20 mouse cellular contexts compared by ENCODE assay signal in genomic region chr11:93940906-93941305, GRCm38 (mm10). TPM values are rescaled to one million over a fixed set of nuclear protein-coding genes. Genes with fewer than 3 reads are reported as not detected.
DNase-seq lines count a peak whose midpoint lies in the region; ATAC-seq and TF ChIP-seq lines count a peak whose summit lies in the region.
"Had no signal": no experiment of that assay in that cellular context is flagged by ENCODE, and none has a peak within 500 bp of the region (broad histone marks: within the 10 kb centered on the region; RNA-seq: fewer than 3 reads in every experiment).

No protein-coding gene starts in this region.

- no peaks in the 10 kb centered on the region for H3K36me3 ChIP-seq in macrophage (ENCODE audit: inconsistent target)
- H3K36me3 ChIP-seq in midbrain, embryonic 15.5 days (replicated peaks): 0 out of 2 replicates have a peak, but pooled peaks cover 15% of the 10 kb centered on the region
- H3K36me3 ChIP-seq in forebrain, postnatal 0 days (ENCODE audit: insufficient read depth): peaks cover 29% of the 10 kb centered on the region

- 0% methylated on average over 2 of the region's 2 CpGs for WGBS in macrophage (ENCODE audit: missing documents)
- 92% methylated on average over 2 of the region's 2 CpGs for WGBS in midbrain, embryonic 15.5 days
- WGBS in forebrain, postnatal 0 days: 91% methylated on average over 2 of the region's 2 CpGs

- POLR2A ChIA-PET in Patski (lab: Charles Lee): interaction anchor here (1.0 kb wide), 1 partner anchor 15 kb away, joined by 5 read pairs; the partner anchor contains the start of gene Nme2

- H3K27ac ChIP-seq in macrophage: peak overlapping the region; percentile 38
- no peak overlapping the region for H3K27ac ChIP-seq in midbrain, embryonic 15.5 days
- no peak overlapping the region for H3K27ac ChIP-seq in forebrain, postnatal 0 days (ENCODE audit: low read depth, low read length)
- H3K27ac ChIP-seq: embryonic facial prominence, embryonic 10.5 days; forebrain, embryonic 13.5 days; heart, embryonic 13.5 days; liver, embryonic 12.5 days had no signal

- H3K9me3 ChIP-seq in midbrain, embryonic 15.5 days: no peaks in the 10 kb centered on the region
- no peaks in the 10 kb centered on the region for H3K9me3 ChIP-seq in forebrain, postnatal 0 days (ENCODE audit: low read length)
- H3K9me3 ChIP-seq: embryonic facial prominence, embryonic 10.5 days; forebrain, embryonic 13.5 days; heart, embryonic 13.5 days; liver, embryonic 12.5 days had no signal

- in situ Hi-C loops in Patski (cut with MboI; ENCODE audit: low pct_unique_long_range_greater_than_20kb): no loop called here

- CTCF ChIA-PET in Patski (lab: Charles Lee): interaction anchor here (1.5 kb wide), 1 partner anchor 10 kb away, joined by 3 read pairs; no protein-coding TSS in a partner anchor

- H3K27me3 ChIP-seq in Patski: no peaks in the 10 kb centered on the region
- no peaks in the 10 kb centered on the region for H3K27me3 ChIP-seq in midbrain, embryonic 15.5 days (replicated peaks)
- H3K27me3 ChIP-seq in forebrain, postnatal 0 days (ENCODE audit: insufficient read depth, low read length): no peaks in the 10 kb centered on the region
- H3K27me3 ChIP-seq: forebrain, embryonic 13.5 days; heart, embryonic 13.5 days; liver, embryonic 12.5 days had no signal

- H3K9ac ChIP-seq in midbrain, embryonic 15.5 days: no peak overlapping the region
- H3K9ac ChIP-seq in forebrain, postnatal 0 days: no peak overlapping the region
- H3K9ac ChIP-seq: forebrain, embryonic 13.5 days; heart, embryonic 13.5 days; liver, embryonic 12.5 days had no signal

- peak; percentile 98 for ATAC-seq in Patski
- no peak for ATAC-seq in midbrain, embryonic 15.5 days (replicated peaks)
- no peak for ATAC-seq in forebrain, postnatal 0 days
- ATAC-seq: forebrain, embryonic 13.5 days; hindbrain, embryonic 16.5 days; liver, embryonic 12.5 days had no signal

- TF ChIP-seq CTCF in Patski (IDR thresholded peaks at IDR 0.05): no peak
- TF ChIP-seq CTCF in forebrain, postnatal 0 days (IDR thresholded peaks at IDR 0.05; ENCODE audit: low read depth): no peak

- no peaks in the 10 kb centered on the region for H3K79me2 ChIP-seq in macrophage (ENCODE audit: inconsistent target)

- no peak overlapping the region for H3K4me3 ChIP-seq in macrophage (ENCODE audit: inconsistent target)
- no peak overlapping the region for H3K4me3 ChIP-seq in midbrain, embryonic 15.5 days
- no peak overlapping the region for H3K4me3 ChIP-seq in forebrain, postnatal 0 days (ENCODE audit: low read depth, low read length)
- H3K4me3 ChIP-seq: embryonic facial prominence, embryonic 10.5 days; forebrain, embryonic 13.5 days; heart, embryonic 13.5 days; liver, embryonic 12.5 days had no signal

- DNase-seq in 3T3-L1 (ENCODE audit: low read depth, low spot score) (peak; percentile 81), A20 (ENCODE audit: low read depth, low spot score) (peak; percentile 47), Patski (ENCODE audit: low read depth, low spot score) (peak; percentile 31)
- no peak for DNase-seq in layer of hippocampus, adult 9-11 months
- no peak for DNase-seq in forebrain, postnatal 0 days
- DNase-seq: adrenal gland, adult 8-10 months; cerebellum, adult 11-12 months; cerebellum, postnatal 25 days; heart, postnatal 36 days; kidney, adult 8-10 months; retina, postnatal 1 day; thymus, postnatal 25 days had no signal

- no peaks in the 10 kb centered on the region for H3K4me1 ChIP-seq in midbrain, embryonic 15.5 days
- H3K4me1 ChIP-seq in forebrain, postnatal 0 days (ENCODE audit: insufficient read depth): no peaks in the 10 kb centered on the region
- H3K4me1 ChIP-seq: forebrain, embryonic 13.5 days; heart, embryonic 13.5 days; liver, embryonic 12.5 days had no signal

- H3K4me2 ChIP-seq in midbrain, embryonic 15.5 days: no peak overlapping the region
- no peak overlapping the region for H3K4me2 ChIP-seq in forebrain, postnatal 0 days (ENCODE audit: low read depth)
- H3K4me2 ChIP-seq: forebrain, embryonic 13.5 days; heart, embryonic 13.5 days; liver, embryonic 12.5 days; midbrain, embryonic 11.5 days had no signal

RNA-seq across cellular contexts. Expression of gene Nme2, which starts 15.2 kb away (rescaled TPM):
- 404 TPM for polyA plus RNA-seq in Patski (2021)
- 10 to 100 TPM in 6 of 26 experiments, 1 to 10 TPM in 20; 2.0 to 78.8 (median 7.5) TPM for total RNA-seq in macrophage (2018; cell fraction: chromatin; rRNA removed)
- total RNA-seq in macrophage (2018; cell fraction: cytosol; rRNA removed): 100 to 1,000 TPM; 248 to 370 (median 280) TPM
- total RNA-seq in macrophage (2018; cell fraction: nucleus; rRNA removed): 10 to 100 TPM; 15.2 to 72.6 (median 28.7) TPM
- 187 to 466 TPM (median 286 TPM) in 3 replicates for polyA plus RNA-seq in macrophage (2018)
- 68.6 and 70.3 TPM in 2 replicates for polyA plus RNA-seq in midbrain, embryonic 15.5 days (2015; fragmentation: Nextera tagmentation; extraction: Ambion mirVana)
- 299 and 495 TPM in 2 replicates for total RNA-seq in forebrain, postnatal 0 days (2014; rRNA removed)
- polyA plus RNA-seq in forebrain, postnatal 0 days (2015; fragmentation: Nextera tagmentation; extraction: Ambion mirVana): 195 and 278 TPM in 2 replicates

RNA-seq across cellular contexts. Expression of gene Gm20390, which starts 27.2 kb away (rescaled TPM):
- polyA plus RNA-seq in Patski (2021) (354 TPM), macrophage (2018) (6.1 to 48.7 TPM (median 16.9 TPM) in 3 replicates)
- total RNA-seq in macrophage (2018; cell fraction: chromatin; rRNA removed): 1 to 10 TPM in 2 of 26 experiments, not detected in 24; 1.1 to 2.2 TPM
- 10 to 100 TPM; 11.9 to 36.9 (median 23.0) TPM for total RNA-seq in macrophage (2018; cell fraction: cytosol; rRNA removed)
- total RNA-seq in macrophage (2018; cell fraction: nucleus; rRNA removed): 10 to 100 TPM in 1 of 26 experiments, 1 to 10 TPM in 18, under 1 TPM in 1, not detected in 6; 0.86 to 10.7 (median 6.8) TPM
- 299 and 314 TPM in 2 replicates for polyA plus RNA-seq in midbrain, embryonic 15.5 days (2015; fragmentation: Nextera tagmentation; extraction: Ambion mirVana)
- total RNA-seq in forebrain, postnatal 0 days (2014; rRNA removed): 90.4 and 115 TPM in 2 replicates
- 448 and 574 TPM in 2 replicates for polyA plus RNA-seq in forebrain, postnatal 0 days (2015; fragmentation: Nextera tagmentation; extraction: Ambion mirVana)

RNA-seq across cellular contexts. Expression of gene Nme1, which starts 27.4 kb away (rescaled TPM):
- polyA plus RNA-seq in Patski (2021) (58.4 TPM), macrophage (2018) (32.9 to 71.2 TPM (median 46.6 TPM) in 3 replicates)
- total RNA-seq in macrophage (2018; cell fraction: chromatin; rRNA removed): 10 to 100 TPM in 2 of 26 experiments, 1 to 10 TPM in 23, under 1 TPM in 1; 0.94 to 11.8 (median 3.8) TPM
- total RNA-seq in macrophage (2018; cell fraction: cytosol; rRNA removed): 10 to 100 TPM; 20.5 to 44.0 (median 32.1) TPM
- total RNA-seq in macrophage (2018; cell fraction: nucleus; rRNA removed): 10 to 100 TPM in 5 of 26 experiments, 1 to 10 TPM in 21; 2.0 to 17.3 (median 5.8) TPM
- polyA plus RNA-seq in midbrain, embryonic 15.5 days (2015; fragmentation: Nextera tagmentation; extraction: Ambion mirVana): 473 and 498 TPM in 2 replicates
- total RNA-seq in forebrain, postnatal 0 days (2014; rRNA removed): 60.0 and 103 TPM in 2 replicates
- 361 and 415 TPM in 2 replicates for polyA plus RNA-seq in forebrain, postnatal 0 days (2015; fragmentation: Nextera tagmentation; extraction: Ambion mirVana)

RNA-seq across cellular contexts. Expression of gene Spag9, which starts 55.0 kb away (rescaled TPM):
- polyA plus RNA-seq in Patski (2021): 64.7 TPM
- 1,000 to 10,000 TPM in 5 of 26 experiments, 100 to 1,000 TPM in 21; 283 to 1,525 (median 521) TPM for total RNA-seq in macrophage (2018; cell fraction: chromatin; rRNA removed)
- total RNA-seq in macrophage (2018; cell fraction: cytosol; rRNA removed): 100 to 1,000 TPM in 2 of 26 experiments, 10 to 100 TPM in 24; 36.8 to 131 (median 64.0) TPM
- total RNA-seq in macrophage (2018; cell fraction: nucleus; rRNA removed): 100 to 1,000 TPM; 114 to 746 (median 249) TPM
- polyA plus RNA-seq in macrophage (2018): 47.8 to 52.5 TPM (median 51.8 TPM) in 3 replicates
- 85.5 and 88.9 TPM in 2 replicates for polyA plus RNA-seq in midbrain, embryonic 15.5 days (2015; fragmentation: Nextera tagmentation; extraction: Ambion mirVana)
- total RNA-seq in forebrain, postnatal 0 days (2014; rRNA removed): 127 and 155 TPM in 2 replicates
- polyA plus RNA-seq in forebrain, postnatal 0 days (2015; fragmentation: Nextera tagmentation; extraction: Ambion mirVana): 50.0 and 67.1 TPM in 2 replicates

RNA-seq across cellular contexts. Expression of gene Mbtd1, which starts 55.3 kb away (rescaled TPM):
- polyA plus RNA-seq in Patski (2021) (19.3 TPM), macrophage (2018) (7.7 to 19.3 TPM (median 16.1 TPM) in 3 replicates)
- 100 to 1,000 TPM in 24 of 26 experiments, 10 to 100 TPM in 2; 90.2 to 408 (median 148) TPM for total RNA-seq in macrophage (2018; cell fraction: chromatin; rRNA removed)
- total RNA-seq in macrophage (2018; cell fraction: cytosol; rRNA removed): 10 to 100 TPM in 22 of 26 experiments, 1 to 10 TPM in 4; 6.9 to 29.4 (median 15.7) TPM
- total RNA-seq in macrophage (2018; cell fraction: nucleus; rRNA removed): 100 to 1,000 TPM in 9 of 26 experiments, 10 to 100 TPM in 17; 38.2 to 227 (median 82.7) TPM
- 25.6 and 28.3 TPM in 2 replicates for polyA plus RNA-seq in midbrain, embryonic 15.5 days (2015; fragmentation: Nextera tagmentation; extraction: Ambion mirVana)
- total RNA-seq in forebrain, postnatal 0 days (2014; rRNA removed): 19.1 and 30.6 TPM in 2 replicates
- 10.9 and 13.9 TPM in 2 replicates for polyA plus RNA-seq in forebrain, postnatal 0 days (2015; fragmentation: Nextera tagmentation; extraction: Ambion mirVana)

Comparison
In these comparisons a context has a peak if more than half of its experiments do, and no peak if none do; other contexts are left out.
1. DNase-seq: peak in 3T3-L1 (single experiment), A20 (single experiment) and Patski (single experiment); none in layer of hippocampus, adult 9-11 months (single experiment) and forebrain, postnatal 0 days (single experiment).